Mouse (Mus musculus) heart, adult 2 months (tissue): ENCODE data around the gene Cacnb3. TPM values are rescaled to one million over a fixed set of nuclear protein-coding genes. Genes with fewer than 3 reads are reported as not detected.

Experiments used
- DNase-seq, 2 experiments: peaks; one replicate each; pipeline ENCODE4 v3.0.0; 2021
- H3K27ac ChIP-seq: fragments of 200-600 bp; 2 replicates; pipeline ENCODE4 v1.8.1; 2022
- H3K27me3 ChIP-seq: fragments of 200-500 bp; 2 replicates; pipeline ENCODE4 v1.6.1; 2012; ENCODE audit warnings: mild to moderate bottlenecking, low read length, inconsistent platforms, mixed read lengths; ENCODE audit not compliant: control insufficient read depth, insufficient read depth
- H3K36me3 ChIP-seq: fragments of 200-500 bp; 2 replicates; pipeline ENCODE4 v1.6.1; 2012; ENCODE audit warnings: low read length, inconsistent platforms; ENCODE audit not compliant: control insufficient read depth, insufficient read depth
- H3K4me1 ChIP-seq: fragments of 200-500 bp; 2 replicates; pipeline ENCODE4 v1.6.1; 2011; ENCODE audit warnings: low read length; ENCODE audit not compliant: control insufficient read depth, insufficient read depth
- H3K4me3 ChIP-seq: fragments of 200-600 bp; 2 replicates; pipeline ENCODE4 v1.8.1; 2022
- H3K79me2 ChIP-seq: fragments of 200-500 bp; replicated peaks from 2 replicates; pipeline ENCODE4 v1.6.1; 2012; ENCODE audit warnings: mild to moderate bottlenecking, inconsistent platforms, low read length, moderate library complexity, mixed read lengths; ENCODE audit not compliant: control insufficient read depth, insufficient read depth
- H3K9ac ChIP-seq: fragments of 200-500 bp; 2 replicates; pipeline ENCODE4 v1.6.1; 2012; ENCODE audit warnings: low read depth, mild to moderate bottlenecking, control low read depth, inconsistent platforms, low read length, mixed read lengths
- CTCF ChIP-seq: fragments of 200-600 bp; IDR thresholded peaks from 2 replicates; pipeline ENCODE4 v1.8.1; 2022; ENCODE audit warnings: antibody characterized with exemption, mild to moderate bottlenecking, moderate library complexity
- EP300 ChIP-seq: fragments of 200-500 bp; IDR thresholded peaks from 2 replicates; pipeline ENCODE4 v1.6.1; 2011; ENCODE audit warnings: low read depth, low read length, control low read depth; ENCODE audit not compliant: insufficient read depth
- POLR2A ChIP-seq: fragments of 200-500 bp; IDR thresholded peaks from 2 replicates; pipeline ENCODE4 v1.6.1; 2011; ENCODE audit warnings: mild to moderate bottlenecking, low read depth, low read length, control low read depth; ENCODE audit not compliant: insufficient read depth
- WGBS: fragments of 180-500 bp; shearing (Covaris S2); methylation state at CpG from one replicate; pipeline ENCODE4 v1.1.7; 2018; 5-methylcytosine and 5-hydroxymethylcytosine counted together
- intact Hi-C: fragments of 180-260 bp; cut with DNase I; formaldehyde crosslinking; loops from one replicate; pipeline ENCODE4 v1.15.1; 2025
- polyA plus RNA-seq: library from polyadenylated mRNA; depleted of rRNA; stranded (reverse); fragments of >200 nt; gene quantifications from 2 replicates; pipeline ENCODE4 v1.2.3, GENCODE M21; 2012
- total RNA-seq, 2 experiments: library from RNA; stranded (reverse); gene quantifications; 2 replicates each; pipeline ENCODE4 v1.2.3; 2021

Cacnb3 gene
- total and polyA plus RNA-seq, 3 experiments: 2.6 to 6.5 (median 2.7) TPM

- Histone ChIP-seq H3K4me1 (peaks cover 2% of the 10 kb centered on the region; the same call in 1 of the 2 replicates), H3K79me2 (no peaks in the 10 kb centered on the region), H3K36me3 (peaks cover 5% of the 10 kb centered on the region; the same call in 1 of the 2 replicates), H3K4me3 (no peak overlapping the region), H3K27ac (no peak overlapping the region), H3K9ac (no peak overlapping the region), H3K27me3 (no peaks in the 10 kb centered on the region)
- intact Hi-C loops: no loop called here
- 53% methylated on average over 7 of the region's 7 CpGs for WGBS
- TF ChIP-seq CTCF (no peak), EP300 (no peak), POLR2A (no peak)
- peak in 1 of 2 experiments; percentile 16 for DNase-seq
These were observed 40.9 kb upstream of the Cacnb3 start for GRCm38 (mm10) chr15:98589640-98590336.

- intact Hi-C loops: no loop called here
- 33% methylated on average over 4 of the region's 4 CpGs for WGBS
- peaks cover 5% of the 10 kb centered on the region; the same call in 1 of the 2 replicates for H3K36me3 ChIP-seq
- H3K4me3 ChIP-seq: no peak overlapping the region
- H3K9ac ChIP-seq: no peak overlapping the region
- no peaks in the 10 kb centered on the region for H3K27me3 ChIP-seq
- peak overlapping the region; percentile 3; the same call in 1 of the 2 replicates for H3K27ac ChIP-seq
- TF ChIP-seq POLR2A (no peak), EP300 (no peak), CTCF (no peak)
- H3K4me1 ChIP-seq: no peaks in the 10 kb centered on the region
- no peaks in the 10 kb centered on the region for H3K79me2 ChIP-seq
- DNase-seq: peak in 1 of 2 experiments; percentile 22
These were observed 39.2 kb upstream of the Cacnb3 start for GRCm38 (mm10) chr15:98591396-98591795.

- peak in 1 of 2 experiments; percentile 23 for DNase-seq
- H3K36me3 ChIP-seq: peaks cover 5% of the 10 kb centered on the region; the same call in 1 of the 2 replicates
- H3K4me1 ChIP-seq: no peaks in the 10 kb centered on the region
- intact Hi-C loops: no loop called here
- no peaks in the 10 kb centered on the region for H3K27me3 ChIP-seq
- no peak overlapping the region for H3K9ac ChIP-seq
- 58% methylated on average over 19 of the region's 19 CpGs for WGBS
- H3K79me2 ChIP-seq: no peaks in the 10 kb centered on the region
- TF ChIP-seq EP300: no peak
- no peak for TF ChIP-seq POLR2A
- no peak for TF ChIP-seq CTCF
- no peak overlapping the region for H3K4me3 ChIP-seq
- H3K27ac ChIP-seq: no peak overlapping the region
These were observed 36.4 kb upstream of the Cacnb3 start for GRCm38 (mm10) chr15:98594193-98594592.

- intact Hi-C loops: no loop called here
- WGBS: 86% methylated on average over 5 of the region's 5 CpGs
- H3K36me3 ChIP-seq: peaks cover 8% of the 10 kb centered on the region; the same call in 1 of the 2 replicates
- H3K27ac ChIP-seq: no peak overlapping the region
- peak in 1 of 2 experiments; percentile 14 for DNase-seq
- no peak for TF ChIP-seq POLR2A
- no peak for TF ChIP-seq EP300
- TF ChIP-seq CTCF: no peak
- H3K79me2 ChIP-seq: no peaks in the 10 kb centered on the region
- H3K4me3 ChIP-seq: no peak overlapping the region
- H3K9ac ChIP-seq: no peak overlapping the region
- no peaks in the 10 kb centered on the region for H3K27me3 ChIP-seq
- no peaks in the 10 kb centered on the region for H3K4me1 ChIP-seq
These were observed 35.6 kb upstream of the Cacnb3 start for GRCm38 (mm10) chr15:98595049-98595448.

GRCm38 (mm10) chr15:98596609-98597008 lies 34.0 kb upstream of the Cacnb3 start:
- no peaks in the 10 kb centered on the region for H3K27me3 ChIP-seq
- TF ChIP-seq POLR2A (no peak), EP300 (no peak), CTCF (no peak)
- no peaks in the 10 kb centered on the region for H3K4me1 ChIP-seq
- H3K27ac ChIP-seq: no peak overlapping the region
- H3K36me3 ChIP-seq: peaks cover 6% of the 10 kb centered on the region; the same call in 1 of the 2 replicates
- intact Hi-C loops: no loop called here
- peaks cover 1% of the 10 kb centered on the region; the same call in 1 of the 2 replicates for H3K79me2 ChIP-seq
- H3K4me3 ChIP-seq: no peak overlapping the region
- H3K9ac ChIP-seq: no peak overlapping the region
- WGBS: 84% methylated on average over 14 of the region's 14 CpGs
- peak in 1 of 2 experiments; percentile 21 for DNase-seq
